Mouse (Mus musculus): ENCODE results near the gene Ccr1l1. TPM values are rescaled to one million over a fixed set of nuclear protein-coding genes. Genes with fewer than 3 reads are reported as not detected.
"Not testable (repeated sequence)": the region's sequence is repeated elsewhere in the genome, so short reads cannot be mapped to it uniquely, and the experiment has no call there.

Ccr1l1 gene
- total and polyA plus RNA-seq, 2 experiments, result 0.12 TPM; not detected in 1

DNA sequence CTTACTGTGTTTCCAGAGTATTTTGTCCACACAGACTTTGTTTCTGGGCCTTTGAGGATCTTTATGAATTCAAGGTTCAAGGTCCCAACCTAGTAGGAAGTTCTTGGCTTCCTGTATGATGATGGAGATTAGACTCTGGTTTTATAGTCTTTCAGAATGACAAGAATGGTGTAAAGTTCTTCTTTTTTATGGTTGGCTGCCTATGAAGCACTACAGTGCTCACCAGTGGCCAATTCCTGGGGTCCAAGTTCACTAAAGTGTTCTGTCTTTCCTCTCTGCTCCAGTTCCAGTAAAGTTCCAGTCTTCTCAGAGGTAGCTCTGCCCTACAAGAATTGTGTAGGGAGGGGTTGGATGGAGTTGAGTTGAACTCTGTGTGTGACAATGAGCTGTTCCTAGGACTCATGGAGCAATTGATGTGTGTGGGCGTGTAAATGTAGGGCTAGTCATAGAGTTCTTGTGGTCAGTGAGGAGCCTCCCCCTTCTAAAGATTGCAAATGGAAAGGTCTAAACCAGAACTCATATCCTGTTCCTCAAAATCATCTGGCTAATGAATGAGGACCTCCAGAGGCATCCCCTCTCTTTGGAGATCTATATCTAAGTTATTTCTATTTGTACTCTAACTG is 9.8 kb downstream of the Ccr1l1 start, which contains the start of gene Ccr1:
Gene Ccr1 (minus strand): TSS at position 403 of the 623 bp plus-strand sequence.
- TF ChIP-seq POLR2A (IDR thresholded peaks at IDR 0.05; ENCODE audit: extremely low read depth, insufficient read depth, low read length) (no peak), CTCF (IDR thresholded peaks at IDR 0.05; ENCODE audit: low read depth, low read length) (no peak)
- WGBS, result 89% methylated on average over 1 of the region's 1 CpGs
- H3K36me3 ChIP-seq (ENCODE audit: control insufficient read depth, insufficient read depth, low read length), result no peaks in the 10 kb centered on the region
- no peak within 1 kb of the TSS for H3K27ac ChIP-seq (replicated peaks; ENCODE audit: insufficient read depth, low read depth, low read length)
- H3K4me3 ChIP-seq (ENCODE audit: insufficient read depth, low read depth, low read length), result no peak within 1 kb of the TSS
- no peak within 1 kb of the TSS for H3K9ac ChIP-seq (ENCODE audit: low read depth, low read length)
- DNase-seq (ENCODE audit: extremely low read depth, low read depth, low spot score), result no peak
- H3K79me2 ChIP-seq (ENCODE audit: control insufficient read depth, insufficient read depth, low read length), result no peaks in the 10 kb centered on the region
- H3K27me3 ChIP-seq (ENCODE audit: control insufficient read depth, insufficient read depth, low read length), result no peaks in the 10 kb centered on the region
- H3K4me1 ChIP-seq (ENCODE audit: control insufficient read depth, insufficient read depth, low read length), result no peaks in the 10 kb centered on the region

DNA sequence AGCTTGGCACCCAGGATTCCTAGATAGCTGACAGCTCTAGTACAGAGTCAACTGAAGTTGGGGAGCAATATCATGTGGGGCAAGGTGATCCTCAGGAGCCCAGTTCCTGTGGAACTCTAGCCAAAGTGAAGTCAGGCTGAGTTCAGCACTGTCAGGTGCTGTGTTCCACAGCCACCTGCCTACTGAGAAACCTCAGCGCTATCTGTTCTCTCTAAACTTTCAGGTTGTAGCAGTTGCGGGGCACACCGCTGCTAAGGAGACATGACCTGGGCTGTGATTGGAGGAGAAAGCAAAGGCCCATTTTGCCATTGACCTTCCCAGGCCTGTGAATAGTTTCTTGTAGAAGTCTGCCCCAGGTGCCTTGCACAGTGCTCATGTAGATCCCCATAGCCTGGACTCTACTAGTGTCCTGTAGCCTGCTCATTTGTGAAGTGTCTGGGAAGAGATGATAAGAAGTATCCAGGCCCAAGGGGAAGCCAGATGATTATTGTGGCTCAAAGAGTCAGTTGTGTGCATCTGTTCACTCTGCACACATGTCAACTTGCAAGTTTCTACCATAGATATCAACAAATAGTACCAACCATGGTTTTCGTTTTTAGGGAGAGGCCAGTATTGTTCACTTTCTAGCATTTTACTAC is 11.2 kb downstream of the Ccr1l1 start:
- H3K27ac ChIP-seq (replicated peaks; ENCODE audit: insufficient read depth, low read depth, low read length); H3K4me1 ChIP-seq (ENCODE audit: control insufficient read depth, insufficient read depth, low read length); H3K36me3 ChIP-seq (ENCODE audit: control insufficient read depth, insufficient read depth, low read length); DNase-seq (ENCODE audit: extremely low read depth, low read depth, low spot score); H3K79me2 ChIP-seq (ENCODE audit: control insufficient read depth, insufficient read depth, low read length); H3K4me3 ChIP-seq (ENCODE audit: insufficient read depth, low read depth, low read length); H3K27me3 ChIP-seq (ENCODE audit: control insufficient read depth, insufficient read depth, low read length); H3K9ac ChIP-seq (ENCODE audit: low read depth, low read length): not testable (repeated sequence)
- WGBS, result 85% methylated on average over 1 of the region's 4 CpGs

DNA sequence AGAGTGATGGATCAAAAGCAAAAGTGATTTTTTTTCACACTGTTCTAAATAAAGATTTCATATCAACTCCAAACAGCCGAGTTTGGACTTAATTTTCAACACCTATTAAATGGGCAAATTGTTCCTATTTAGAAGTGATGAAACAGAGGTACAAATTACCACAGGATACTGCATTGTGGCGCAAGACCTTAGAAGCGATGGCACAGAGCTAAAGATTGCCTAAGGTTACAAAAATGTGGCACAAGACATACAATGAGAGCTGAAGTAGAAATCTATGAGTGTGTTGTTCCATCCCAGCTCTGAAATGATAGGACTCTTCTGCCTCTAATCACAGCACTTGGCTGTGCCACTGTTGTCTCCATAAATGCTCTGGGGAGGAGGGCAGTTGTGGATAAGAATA is 13.4 kb downstream of the Ccr1l1 start:
- no peaks in the 10 kb centered on the region for H3K27me3 ChIP-seq (ENCODE audit: control insufficient read depth, insufficient read depth, low read length)
- no peaks in the 10 kb centered on the region for H3K79me2 ChIP-seq (ENCODE audit: control insufficient read depth, insufficient read depth, low read length)
- no peak overlapping the region for H3K27ac ChIP-seq (replicated peaks; ENCODE audit: insufficient read depth, low read depth, low read length)
- no peak overlapping the region for H3K4me3 ChIP-seq (ENCODE audit: insufficient read depth, low read depth, low read length)
- H3K9ac ChIP-seq (ENCODE audit: low read depth, low read length), result no peak overlapping the region
- H3K36me3 ChIP-seq (ENCODE audit: control insufficient read depth, insufficient read depth, low read length), result no peaks in the 10 kb centered on the region
- DNase-seq (ENCODE audit: extremely low read depth, low read depth, low spot score), result no peak
- 51% methylated on average over 3 of the region's 3 CpGs for WGBS
- TF ChIP-seq CTCF (IDR thresholded peaks at IDR 0.05; ENCODE audit: low read depth, low read length) (no peak), POLR2A (IDR thresholded peaks at IDR 0.05; ENCODE audit: extremely low read depth, insufficient read depth, low read length) (no peak)
- no peaks in the 10 kb centered on the region for H3K4me1 ChIP-seq (ENCODE audit: control insufficient read depth, insufficient read depth, low read length)

GRCm38 (mm10) chr9:123960161-123960560 is 18.0 kb downstream of the Ccr1l1 start:
- H3K9ac ChIP-seq (ENCODE audit: low read depth, low read length), result no peak overlapping the region
- 82% methylated on average over 1 of the region's 1 CpGs for WGBS
- no peaks in the 10 kb centered on the region for H3K4me1 ChIP-seq (ENCODE audit: control insufficient read depth, insufficient read depth, low read length)

DNA sequence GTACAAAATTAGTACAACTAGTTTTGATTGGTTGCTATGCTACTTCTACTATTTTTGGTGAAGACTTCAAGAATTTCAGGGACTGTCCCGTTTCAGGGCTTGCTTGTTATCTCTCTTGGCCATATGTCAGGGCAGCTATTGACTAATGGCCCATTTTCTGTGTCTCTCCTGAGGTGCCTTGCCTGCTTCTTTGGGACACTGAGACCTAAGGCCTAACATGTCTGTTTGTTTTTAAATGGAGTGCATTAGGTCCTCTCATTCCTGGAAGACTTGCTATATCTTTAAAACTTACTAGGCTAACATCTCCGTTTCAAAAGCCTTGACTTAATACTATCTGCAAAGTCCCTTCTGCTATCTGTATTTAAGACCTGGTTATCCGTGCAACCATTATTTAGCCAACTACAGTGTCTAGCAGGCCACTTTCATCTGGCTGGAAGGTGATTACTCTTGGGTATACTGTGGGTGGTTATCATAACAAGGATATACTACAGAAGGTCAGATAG is 20.2 kb downstream of the Ccr1l1 start:
- no peaks in the 10 kb centered on the region for H3K79me2 ChIP-seq (ENCODE audit: control insufficient read depth, insufficient read depth, low read length)
- no peaks in the 10 kb centered on the region for H3K4me1 ChIP-seq (ENCODE audit: control insufficient read depth, insufficient read depth, low read length)
- 78% methylated on average over 3 of the region's 3 CpGs for WGBS
- H3K36me3 ChIP-seq (ENCODE audit: control insufficient read depth, insufficient read depth, low read length), result no peaks in the 10 kb centered on the region
- H3K9ac ChIP-seq (ENCODE audit: low read depth, low read length), result no peak overlapping the region
- TF ChIP-seq POLR2A (IDR thresholded peaks at IDR 0.05; ENCODE audit: extremely low read depth, insufficient read depth, low read length) (no peak), CTCF (IDR thresholded peaks at IDR 0.05; ENCODE audit: low read depth, low read length) (no peak)
- no peaks in the 10 kb centered on the region for H3K27me3 ChIP-seq (ENCODE audit: control insufficient read depth, insufficient read depth, low read length)
- DNase-seq (ENCODE audit: extremely low read depth, low read depth, low spot score), result no peak
- H3K27ac ChIP-seq (replicated peaks; ENCODE audit: insufficient read depth, low read depth, low read length), result no peak overlapping the region
- H3K4me3 ChIP-seq (ENCODE audit: insufficient read depth, low read depth, low read length), result no peak overlapping the region

More at GRCm38 (mm10) chr9:123960161-123960560, 18.0 kb downstream of the Ccr1l1 start:
- no peaks in the 10 kb centered on the region for H3K36me3 ChIP-seq (ENCODE audit: control insufficient read depth, insufficient read depth, low read length)
- no peaks in the 10 kb centered on the region for H3K27me3 ChIP-seq (ENCODE audit: control insufficient read depth, insufficient read depth, low read length)
- H3K4me3 ChIP-seq (ENCODE audit: insufficient read depth, low read depth, low read length), result no peak overlapping the region
- no peak for DNase-seq (ENCODE audit: extremely low read depth, low read depth, low spot score)
- H3K27ac ChIP-seq (replicated peaks; ENCODE audit: insufficient read depth, low read depth, low read length), result no peak overlapping the region
- H3K79me2 ChIP-seq (ENCODE audit: control insufficient read depth, insufficient read depth, low read length), result no peaks in the 10 kb centered on the region
- TF ChIP-seq POLR2A (IDR thresholded peaks at IDR 0.05; ENCODE audit: extremely low read depth, insufficient read depth, low read length) (no peak), CTCF (IDR thresholded peaks at IDR 0.05; ENCODE audit: low read depth, low read length) (no peak)

DNA sequence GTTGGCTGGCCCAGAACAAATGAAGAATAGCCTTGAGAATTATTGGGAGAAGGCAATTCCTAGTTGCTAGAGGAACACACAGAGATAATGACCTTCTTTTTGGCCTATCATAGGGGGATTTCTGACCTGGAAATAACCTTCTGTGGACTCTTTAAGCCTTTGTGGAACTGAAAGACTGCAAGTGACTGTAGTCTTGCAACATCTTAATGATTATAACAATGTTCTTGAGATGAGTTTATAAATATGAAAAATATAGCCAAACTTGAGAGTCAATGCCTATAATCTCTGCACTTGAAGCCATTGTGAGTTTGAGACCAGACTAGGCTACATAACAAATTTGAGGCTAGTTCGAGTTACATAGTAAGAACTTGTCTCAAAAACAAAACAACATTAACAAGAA is 21.3 kb downstream of the Ccr1l1 start:
- no peaks in the 10 kb centered on the region for H3K27me3 ChIP-seq (ENCODE audit: control insufficient read depth, insufficient read depth, low read length)
- H3K9ac ChIP-seq (ENCODE audit: low read depth, low read length), result no peak overlapping the region
- H3K4me3 ChIP-seq (ENCODE audit: insufficient read depth, low read depth, low read length), result no peak overlapping the region
- no peak overlapping the region for H3K27ac ChIP-seq (replicated peaks; ENCODE audit: insufficient read depth, low read depth, low read length)
- H3K4me1 ChIP-seq (ENCODE audit: control insufficient read depth, insufficient read depth, low read length), result no peaks in the 10 kb centered on the region
- 67% methylated on average over 1 of the region's 1 CpGs for WGBS
- H3K79me2 ChIP-seq (ENCODE audit: control insufficient read depth, insufficient read depth, low read length), result no peaks in the 10 kb centered on the region
- TF ChIP-seq POLR2A (IDR thresholded peaks at IDR 0.05; ENCODE audit: extremely low read depth, insufficient read depth, low read length) (no peak), CTCF (IDR thresholded peaks at IDR 0.05; ENCODE audit: low read depth, low read length) (no peak)
- no peaks in the 10 kb centered on the region for H3K36me3 ChIP-seq (ENCODE audit: control insufficient read depth, insufficient read depth, low read length)
- DNase-seq (ENCODE audit: extremely low read depth, low read depth, low spot score), result no peak
